Mouse (Mus musculus) erythroblast, embryonic 14.5 days (primary cell): ENCODE measurements around the gene Dgkh.

ENCODE experiments used
- GATA1 ChIP-seq: IDR thresholded peaks from 2 replicates; pipeline ENCODE4 v1.6.1; 2012; ENCODE audit warnings: low read length, inconsistent platforms, mixed read lengths
- TAL1 ChIP-seq: IDR thresholded peaks from 3 replicates; pipeline ENCODE4 v1.6.1; 2012; ENCODE audit warnings: low read length, inconsistent platforms, mixed read lengths

GRCm38 (mm10) chr14:78690883-78691282 lies 41.7 kb downstream of the Dgkh start:
- TF ChIP-seq TAL1: no peak
- no peak for TF ChIP-seq GATA1
